Mouse (Mus musculus) stomach, embryonic 16.5 days (tissue): ENCODE data around the gene Tnfsf15. TPM values are rescaled to one million over a fixed set of nuclear protein-coding genes. Genes with fewer than 3 reads are reported as not detected.

Experiments
- ATAC-seq: fragments of 200-750 bp; cut with Nextera tagmentation; 2 replicates; pipeline ENCODE4 v1.8.0; 2017; ENCODE audit warnings: moderate number of reproducible peaks, moderate TSS enrichment; ENCODE audit not compliant: insufficient read depth, low FRiP score
- H3K27ac ChIP-seq: fragments of 300-500 bp; sonication (generic); 2 replicates; pipeline ENCODE4 v1.5.1; 2014; ENCODE audit warnings: low read length
- H3K27me3 ChIP-seq: fragments of 300-500 bp; sonication (generic); 2 replicates; pipeline ENCODE4 v1.6.1; 2014; ENCODE audit warnings: low read length, control low read depth, mixed read lengths; ENCODE audit not compliant: control insufficient read depth, insufficient read depth
- H3K36me3 ChIP-seq: fragments of 300-500 bp; sonication (generic); 2 replicates; pipeline ENCODE4 v1.6.1; 2014; ENCODE audit warnings: low read length; ENCODE audit not compliant: control insufficient read depth, insufficient read depth
- H3K4me1 ChIP-seq: fragments of 300-500 bp; sonication (generic); 2 replicates; pipeline ENCODE4 v1.6.1; 2014; ENCODE audit warnings: low read length, control low read depth, mixed read lengths; ENCODE audit not compliant: control insufficient read depth, insufficient read depth
- H3K4me2 ChIP-seq: fragments of 300-500 bp; sonication (generic); 2 replicates; pipeline ENCODE4 v1.6.1; 2014; ENCODE audit warnings: low read depth, low read length, mixed read lengths
- H3K4me3 ChIP-seq: fragments of 300-500 bp; sonication (generic); replicated peaks from 2 replicates; pipeline ENCODE4 v1.5.1; 2014; ENCODE audit warnings: mild to moderate bottlenecking, low read length
- H3K9ac ChIP-seq: fragments of 300-500 bp; sonication (generic); 2 replicates; pipeline ENCODE4 v1.6.1; 2014; ENCODE audit warnings: low read length
- H3K9me3 ChIP-seq: fragments of 300-500 bp; sonication (generic); replicated peaks from 2 replicates; pipeline ENCODE4 v1.6.1; 2016; ENCODE audit warnings: low read length, control low read depth; ENCODE audit not compliant: control insufficient read depth
- WGBS: fragments of 180-500 bp; shearing (Covaris S2); extraction: QIAGEN DNeasy Blood & Tissue Kit; methylation state at CpG from one replicate; pipeline ENCODE4 v1.1.7; 2014; 5-methylcytosine and 5-hydroxymethylcytosine counted together
- polyA plus RNA-seq: library from polyadenylated mRNA; unstranded; fragments of >200 nt; fragmentation: Nextera tagmentation; extraction: Ambion mirVana; gene quantifications from 2 replicates; pipeline ENCODE4 v1.2.1, GENCODE M21; 2015

Gene Tnfsf15
- polyA plus RNA-seq, 1 experiment from 2014 or later, result 0.08 TPM

GRCm38 (mm10) chr4:63769161-63769560 is 24.2 kb upstream of the Tnfsf15 start:
- no peaks in the 10 kb centered on the region for H3K27me3 ChIP-seq
- no peak overlapping the region for H3K9ac ChIP-seq
- no peak overlapping the region for H3K4me3 ChIP-seq
- no peaks in the 10 kb centered on the region for H3K4me1 ChIP-seq
- no peak for ATAC-seq
- no peaks in the 10 kb centered on the region for H3K9me3 ChIP-seq
- no peak overlapping the region for H3K4me2 ChIP-seq
- 84% methylated on average over 3 of the region's 3 CpGs for whole genome bisulfite sequencing
- no peak overlapping the region for H3K27ac ChIP-seq
- H3K36me3 ChIP-seq, result no peaks in the 10 kb centered on the region

GRCm38 (mm10) chr4:63765050-63765449 is 20.1 kb upstream of the Tnfsf15 start:
- no peak overlapping the region for H3K9ac ChIP-seq
- no peaks in the 10 kb centered on the region for H3K9me3 ChIP-seq
- no peak overlapping the region for H3K27ac ChIP-seq
- no peak overlapping the region for H3K4me2 ChIP-seq
- H3K36me3 ChIP-seq, result no peaks in the 10 kb centered on the region
- H3K27me3 ChIP-seq, result no peaks in the 10 kb centered on the region
- no peak overlapping the region for H3K4me3 ChIP-seq
- no peaks in the 10 kb centered on the region for H3K4me1 ChIP-seq
- no peak for ATAC-seq
- 80% methylated on average over 2 of the region's 2 CpGs for WGBS

GRCm38 (mm10) chr4:63759931-63760330 is 15.0 kb upstream of the Tnfsf15 start:
- no peaks in the 10 kb centered on the region for H3K27me3 ChIP-seq
- no peak overlapping the region for H3K4me2 ChIP-seq
- no peak for ATAC-seq
- H3K9me3 ChIP-seq, result no peaks in the 10 kb centered on the region
- H3K4me1 ChIP-seq, result no peaks in the 10 kb centered on the region
- WGBS, result 94% methylated on average over 3 of the region's 3 CpGs
- no peaks in the 10 kb centered on the region for H3K36me3 ChIP-seq
- H3K27ac ChIP-seq, result no peak overlapping the region
- no peak overlapping the region for H3K4me3 ChIP-seq
- H3K9ac ChIP-seq, result no peak overlapping the region

DNA sequence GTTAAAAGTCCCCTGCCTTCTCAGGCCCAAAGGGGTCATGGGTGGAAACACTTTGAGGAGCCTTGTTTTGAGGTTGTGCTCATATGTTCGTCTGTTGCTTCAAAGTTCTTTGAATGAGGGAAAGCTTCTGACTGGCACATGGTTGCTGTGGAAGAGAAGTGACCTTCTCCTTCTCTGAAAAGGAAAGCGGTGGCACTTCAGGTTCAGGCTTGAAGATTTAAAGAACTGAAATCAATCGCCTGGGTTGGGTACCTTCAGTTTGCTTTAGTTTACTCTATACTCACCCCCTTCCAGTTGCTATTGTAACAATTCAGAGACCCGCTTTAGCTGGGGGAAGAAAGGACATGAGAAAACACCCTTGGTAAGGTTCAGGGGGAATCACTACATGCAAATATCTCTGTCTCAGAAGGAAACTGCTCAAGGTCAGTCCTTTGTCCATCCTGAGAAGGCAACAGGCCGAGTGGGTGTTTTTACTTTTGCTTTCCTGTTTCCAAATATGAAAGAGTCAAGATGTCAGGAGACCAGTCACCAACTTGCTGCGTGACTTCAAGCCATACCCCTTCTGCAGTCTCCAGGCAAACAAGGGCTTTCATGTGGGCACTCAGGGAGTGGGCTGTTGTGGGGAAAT is 12.7 kb upstream of the Tnfsf15 start:
- H3K4me1 ChIP-seq, result no peaks in the 10 kb centered on the region; the same call in 1 of the 2 replicates
- no peaks in the 10 kb centered on the region for H3K9me3 ChIP-seq
- no peak overlapping the region for H3K4me2 ChIP-seq
- H3K4me3 ChIP-seq, result no peak overlapping the region
- ATAC-seq, result no peak
- no peak overlapping the region for H3K9ac ChIP-seq
- H3K27ac ChIP-seq, result no peak overlapping the region
- 84% methylated on average over 6 of the region's 6 CpGs for WGBS
- no peaks in the 10 kb centered on the region for H3K36me3 ChIP-seq
- no peaks in the 10 kb centered on the region for H3K27me3 ChIP-seq

DNA sequence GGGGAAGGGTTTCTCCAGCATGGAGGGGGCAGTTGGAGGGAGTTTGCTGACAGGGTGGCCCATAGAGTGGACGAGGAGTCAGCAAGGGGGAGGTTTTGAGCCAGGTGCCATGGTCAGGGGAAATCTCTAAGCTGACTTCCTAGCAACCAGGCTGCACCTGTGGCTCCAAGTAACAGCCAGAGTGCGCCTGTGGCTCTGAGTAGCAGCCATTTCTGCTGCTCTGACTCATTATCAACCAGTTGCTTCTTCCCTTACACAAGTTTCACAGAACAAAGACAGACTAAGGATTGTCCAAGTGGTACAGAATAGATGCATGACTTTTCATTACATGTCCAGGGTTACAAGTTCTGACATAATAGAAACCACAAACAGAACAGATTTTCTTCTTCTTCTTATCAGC is 11.2 kb upstream of the Tnfsf15 start:
- no peak for ATAC-seq
- H3K27ac ChIP-seq, result no peak overlapping the region

GRCm38 (mm10) chr4:63754467-63755020 is 9.6 kb upstream of the Tnfsf15 start:
- Histone ChIP-seq H3K9ac (no peak overlapping the region), H3K36me3 (no peaks in the 10 kb centered on the region), H3K4me1 (no peaks in the 10 kb centered on the region; the same call in 1 of the 2 replicates), H3K27ac (no peak overlapping the region), H3K27me3 (peaks cover 9% of the 10 kb centered on the region; the same call in 1 of the 2 replicates), H3K4me2 (no peak overlapping the region), H3K9me3 (no peaks in the 10 kb centered on the region), H3K4me3 (no peak overlapping the region)
- 80% methylated on average over 9 of the region's 9 CpGs for WGBS
- ATAC-seq, result no peak

More for the DNA sequence above, 11.2 kb upstream of the Tnfsf15 start:
- WGBS, result 57% methylated on average over 2 of the region's 2 CpGs
- Histone ChIP-seq H3K9me3 (no peaks in the 10 kb centered on the region), H3K4me1 (no peaks in the 10 kb centered on the region; the same call in 1 of the 2 replicates), H3K4me3 (no peak overlapping the region), H3K9ac (no peak overlapping the region), H3K4me2 (no peak overlapping the region), H3K27me3 (peaks cover 4% of the 10 kb centered on the region; the same call in 1 of the 2 replicates), H3K36me3 (no peaks in the 10 kb centered on the region)

DNA sequence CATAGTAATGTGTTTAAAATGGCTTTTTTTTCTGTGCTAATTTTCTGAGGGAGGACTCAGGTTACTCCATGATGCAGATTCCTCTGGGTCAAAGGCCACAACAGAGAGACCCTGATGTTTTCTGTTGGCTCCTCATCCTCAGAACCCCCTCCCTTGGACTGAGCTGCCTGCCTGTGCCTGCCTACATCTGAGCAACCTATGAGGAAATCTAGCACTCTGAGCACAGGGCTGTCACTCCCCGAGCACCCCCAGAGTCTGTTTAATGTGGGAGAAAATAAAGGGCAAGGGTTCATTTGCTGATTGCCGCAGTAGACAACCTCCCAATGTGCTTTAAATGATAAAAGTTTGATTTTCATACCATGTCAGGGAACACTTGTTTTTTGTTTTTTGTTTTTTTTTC is 8.9 kb upstream of the Tnfsf15 start:
- no peak overlapping the region for H3K4me2 ChIP-seq
- H3K9ac ChIP-seq, result no peak overlapping the region
- no peaks in the 10 kb centered on the region for H3K9me3 ChIP-seq
- no peak overlapping the region for H3K4me3 ChIP-seq
- H3K36me3 ChIP-seq, result no peaks in the 10 kb centered on the region
- H3K27me3 ChIP-seq, result peaks cover 9% of the 10 kb centered on the region; the same call in 1 of the 2 replicates
- no peak overlapping the region for H3K27ac ChIP-seq
- 68% methylated on average over 2 of the region's 2 CpGs for WGBS
- ATAC-seq, result no peak
- H3K4me1 ChIP-seq, result no peaks in the 10 kb centered on the region; the same call in 1 of the 2 replicates

- WGBS, result 41% methylated on average over 16 of the region's 16 CpGs
- H3K27ac ChIP-seq, result no peak overlapping the region
These were observed 8.0 kb upstream of the Tnfsf15 start for GRCm38 (mm10) chr4:63752687-63753523.

More at GRCm38 (mm10) chr4:63752687-63753523, 8.0 kb upstream of the Tnfsf15 start:
- Histone ChIP-seq H3K4me1 (no peaks in the 10 kb centered on the region; the same call in 1 of the 2 replicates), H3K36me3 (no peaks in the 10 kb centered on the region), H3K4me2 (no peak overlapping the region), H3K9ac (no peak overlapping the region), H3K9me3 (no peaks in the 10 kb centered on the region), H3K27me3 (peaks cover 13% of the 10 kb centered on the region; the same call in 1 of the 2 replicates), H3K4me3 (no peak overlapping the region)
- no peak for ATAC-seq
